ENCODE assay signal across 8 mouse cellular contexts in genomic region chr1:135019087-135019774, GRCm38 (mm10). TPM values are rescaled to one million over a fixed set of nuclear protein-coding genes. Genes with fewer than 3 reads are reported as not detected.
A peak's percentile ranks its signal among the peaks of the same experiment; 100 is the strongest.
DNase-seq lines count a peak whose midpoint lies in the region; ATAC-seq and TF ChIP-seq lines count a peak whose summit lies in the region.

No protein-coding gene starts in this region.

- peak overlapping the region; percentile 25 for H3K4me2 ChIP-seq in limb, embryonic 12.5 days

- peaks cover 8% of the 10 kb centered on the region; the same call in 1 of the 2 replicates for H3K4me1 ChIP-seq in kidney, adult 2 months (ENCODE audit: control insufficient read depth, insufficient read depth, low read length)
- peaks cover 62% of the 10 kb centered on the region for H3K4me1 ChIP-seq in limb, embryonic 12.5 days (replicated peaks)

- no peak for ATAC-seq in Patski
- no peak for ATAC-seq in limb, embryonic 12.5 days (ENCODE audit: insufficient number of reproducible peaks, insufficient read depth, low FRiP score, low TSS enrichment, low read depth)

- no peak overlapping the region for H3K9ac ChIP-seq in limb, embryonic 12.5 days (replicated peaks)

- in situ Hi-C loops in Patski (cut with MboI; ENCODE audit: low pct_unique_long_range_greater_than_20kb), result no loop called here

- no peak overlapping the region for H3K4me3 ChIP-seq in kidney, adult 2 months (ENCODE audit: insufficient read depth, low read depth, low read length)
- no peak overlapping the region for H3K4me3 ChIP-seq in limb, embryonic 12.5 days (replicated peaks)

- no peak for TF ChIP-seq CTCF in kidney, adult 2 months (conservative IDR thresholded peaks at IDR 0.05; ENCODE audit: insufficient read depth, insufficient read length, low read depth, low read length)
- no peak for TF ChIP-seq CTCF in Patski (IDR thresholded peaks at IDR 0.05)

- H3K9me3 ChIP-seq in limb, embryonic 12.5 days, result no peaks in the 10 kb centered on the region

- DNase-seq in kidney, adult 2 months, result peak; percentile 14
- DNase-seq in kidney, adult 11 months, result no peak
- DNase-seq in 3134 (ENCODE audit: extremely low read depth, insufficient read length, low spot score), result peak; percentile 42
- peak; percentile 69 for DNase-seq in Patski (ENCODE audit: low read depth, low spot score)
- DNase-seq in spleen, postnatal 14 days (ENCODE audit: low spot score in 2 of 2), result no peak
- DNase-seq in urinary bladder, postnatal 14 days (ENCODE audit: low spot score), result no peak
- DNase-seq in cerebellum, adult 11 months, result no peak

- CTCF ChIA-PET in Patski (lab: Charles Lee), result interaction anchor here (0.9 to 1.7 kb wide), 5 partner anchors 9 to 89 kb away, joined by 3 to 7 read pairs (median 3); no protein-coding TSS in a partner anchor

- H3K27me3 ChIP-seq in kidney, adult 2 months (replicated peaks; ENCODE audit: control insufficient read depth, insufficient read depth, low read length), result no peaks in the 10 kb centered on the region
- H3K27me3 ChIP-seq in Patski, result no peaks in the 10 kb centered on the region
- H3K27me3 ChIP-seq in limb, embryonic 12.5 days, result peaks cover 28% of the 10 kb centered on the region

- POLR2A ChIA-PET in Patski (lab: Charles Lee), result no interaction called here

- WGBS in kidney, adult 2 months, result 35% methylated on average over 13 of the region's 13 CpGs
- whole genome bisulfite sequencing in limb, embryonic 12.5 days, result 9% methylated on average over 13 of the region's 13 CpGs

- TF ChIP-seq POLR2A in kidney, adult 2 months (IDR thresholded peaks at IDR 0.05; ENCODE audit: low read depth, low read length), result no peak

- H3K36me3 ChIP-seq in kidney, adult 2 months (ENCODE audit: control insufficient read depth, insufficient read depth, low read length), result no peaks in the 10 kb centered on the region
- no peaks in the 10 kb centered on the region for H3K36me3 ChIP-seq in limb, embryonic 12.5 days

- no peak overlapping the region for H3K27ac ChIP-seq in kidney, adult 2 months (ENCODE audit: insufficient read depth, low read depth, low read length)
- no peak overlapping the region for H3K27ac ChIP-seq in limb, embryonic 12.5 days

RNA-seq across cellular contexts. Expression of gene Ube2t, which starts 56.9 kb away (rescaled TPM):
- polyA plus RNA-seq in kidney, adult 2 months (2012; rRNA removed), result 0.61 and 0.83 TPM in 2 replicates
- 14.5 TPM for polyA plus RNA-seq in Patski (2021)
- polyA plus RNA-seq in limb, embryonic 12.5 days (2016; fragmentation: Nextera tagmentation; extraction: Ambion mirVana), result 40.7 and 45.6 TPM in 2 replicates

Comparison
In these comparisons a context has a peak if more than half of its experiments do, and no peak if none do; other contexts are left out.
1. DNase-seq: peak in kidney, adult 2 months (single experiment), 3134 (single experiment) and Patski (single experiment); none in kidney, adult 11 months (single experiment), spleen, postnatal 14 days (0 of 2), urinary bladder, postnatal 14 days (single experiment) and cerebellum, adult 11 months (single experiment).